ENCODE assay signal across 8 mouse cellular contexts in the genomic region with DNA sequence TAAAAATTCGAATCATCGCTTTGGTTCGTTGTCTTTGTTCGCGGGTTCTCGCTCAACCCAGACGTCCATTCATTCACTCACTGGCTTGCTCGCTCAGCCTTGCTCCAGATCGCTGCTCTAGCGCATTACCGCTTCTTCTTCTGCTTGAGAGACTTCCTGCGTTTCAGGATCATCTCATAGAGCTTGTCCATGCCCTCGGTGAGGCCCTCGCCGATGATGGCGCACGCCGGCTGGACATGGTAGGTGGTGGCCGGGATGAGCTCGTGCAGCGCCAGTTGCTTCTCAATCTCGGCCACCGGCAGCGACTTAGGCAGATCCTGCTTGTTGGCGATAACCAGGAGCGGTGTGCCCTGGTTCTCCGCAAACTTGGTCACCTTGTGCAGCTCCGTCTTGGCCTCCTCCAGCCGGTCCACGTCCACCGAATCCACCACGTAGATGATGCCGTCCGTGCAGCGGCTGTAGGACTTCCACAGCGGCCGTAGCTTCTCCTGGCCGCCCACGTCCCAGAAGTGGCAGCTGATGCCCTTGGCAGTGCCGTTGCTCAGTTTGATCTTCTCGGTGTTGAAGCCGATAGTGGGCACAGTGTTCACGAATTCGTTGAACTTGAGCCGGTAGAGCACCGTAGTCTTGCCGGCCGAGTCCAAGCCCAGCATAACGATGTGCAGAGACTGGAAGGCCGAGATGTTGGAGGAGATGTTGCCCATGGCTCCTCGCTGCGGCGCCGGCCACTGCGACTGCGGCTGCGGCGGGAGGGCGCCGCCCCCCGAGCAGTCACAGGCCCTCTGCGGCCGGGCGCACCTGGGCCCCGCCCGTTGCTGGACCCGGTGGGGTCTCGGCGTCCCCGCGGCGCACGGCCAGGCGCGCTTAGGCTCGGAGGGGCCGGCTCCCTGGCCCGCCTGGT. TPM values are rescaled to one million over a fixed set of nuclear protein-coding genes. Genes with fewer than 3 reads are reported as not detected.
A peak's percentile ranks its signal among the peaks of the same experiment; 100 is the strongest.
DNase-seq lines count a peak whose midpoint lies in the region; ATAC-seq and TF ChIP-seq lines count a peak whose summit lies in the region.

No protein-coding gene starts in this region.

- TF ChIP-seq CTCF in CH12.LX (conservative IDR thresholded peaks at IDR 0.05 in 1 of 2, IDR thresholded peaks at IDR 0.05 in 1 of 2; ENCODE audit: low read depth in 2 of 2, low read length in 2 of 2) = no peak
- no peak for TF ChIP-seq CTCF in embryonic fibroblast, embryonic 13.5 days (IDR thresholded peaks at IDR 0.05; ENCODE audit: borderline replicate concordance, insufficient read depth, low read length)

- H3K4me3 ChIP-seq in CH12.LX (replicated peaks in 1 of 3; ENCODE audit: low read depth in 2 of 3, low read length in 2 of 3, poor library complexity in 1 of 3) = peak overlapping the region; percentile 85 to 97 (median 88)
- peak overlapping the region; percentile 87 for H3K4me3 ChIP-seq in embryonic fibroblast, embryonic 13.5 days (ENCODE audit: insufficient read depth, low read length)

- H3K9ac ChIP-seq in CH12.LX (ENCODE audit: insufficient read depth, low read depth) = peak overlapping the region; percentile 84

- H3K4me1 ChIP-seq in CH12.LX (ENCODE audit: control insufficient read depth in 1 of 2, insufficient read depth in 2 of 2) = peaks cover 0 to 18% of the 10 kb centered on the region in 2 experiments; a peak in 2 of 4 replicates
- H3K4me1 ChIP-seq in embryonic fibroblast, embryonic 13.5 days (ENCODE audit: control insufficient read depth, insufficient read depth, low read length) = no peaks in the 10 kb centered on the region

- peaks cover 4 to 10% of the 10 kb centered on the region in 2 experiments for H3K36me3 ChIP-seq in CH12.LX (replicated peaks in 1 of 2; ENCODE audit: control insufficient read depth in 1 of 2, insufficient read depth in 1 of 2, low read length in 1 of 2)

- dilution Hi-C loops in CH12.LX (cut with MboI; ENCODE audit: extremely low pct_ligation_motif_present, extremely low pct_unique_long_range_greater_than_20kb, low sequenced_read_pairs) = no loop called here

- no peak for TF ChIP-seq POLR2A in CH12.LX (IDR thresholded peaks at IDR 0.05; ENCODE audit: low read depth, low read length)
- peak; percentile 69 for TF ChIP-seq POLR2A in embryonic fibroblast, embryonic 13.5 days (IDR thresholded peaks at IDR 0.05; ENCODE audit: low read depth, low read length)

- H3K27me3 ChIP-seq in CH12.LX (replicated peaks) = no peaks in the 10 kb centered on the region

- in situ Hi-C loops in CH12.LX (cut with MboI; ENCODE audit: low pct_ligation_motif_present, low pct_unique_long_range_greater_than_20kb, low sequenced_read_pairs) = loop anchor here (10.0 kb wide), 2 partner anchors 136 to 276 kb away; no protein-coding TSS in a partner anchor

- peaks cover 42% of the 10 kb centered on the region for H3K79me2 ChIP-seq in CH12.LX (replicated peaks; ENCODE audit: control insufficient read depth, extremely low read depth, insufficient read depth, poor library complexity, severe bottlenecking)

- peak; percentile 8 for ATAC-seq in megakaryocyte, adult 5-6 weeks (ENCODE audit: poor library complexity, severe bottlenecking)
- ATAC-seq in activated CD4-positive, CD25-positive, alpha-beta regulatory T cell, adult 4 months = no peak

- DNase-seq in CH12.LX (ENCODE audit: extremely low read depth) = no peak
- peak; percentile 51 for DNase-seq in adrenal gland, postnatal 25 days
- peak; percentile 39 for DNase-seq in heart, postnatal 4 days
- peak; percentile 25 to 34 for DNase-seq in layer of hippocampus, postnatal 25 days (ENCODE audit: extremely low spot score in 1 of 2, low spot score in 1 of 2)
- peak; percentile 74 for DNase-seq in right cerebral cortex, postnatal 25 days

- no peak overlapping the region for H3K4me2 ChIP-seq in CH12.LX (ENCODE audit: insufficient read depth, low read depth, poor library complexity, severe bottlenecking)

- H3K27ac ChIP-seq in CH12.LX (ENCODE audit: insufficient read depth, low read depth) = peak overlapping the region; percentile 94
- peak overlapping the region; percentile 62 for H3K27ac ChIP-seq in embryonic fibroblast, embryonic 13.5 days (ENCODE audit: insufficient read depth, low read length)

- H3K9me3 ChIP-seq in CH12.LX (replicated peaks; ENCODE audit: low read length) = peaks cover 45% of the 10 kb centered on the region

- no peak for TF ChIP-seq EP300 in CH12.LX (IDR thresholded peaks at IDR 0.05; ENCODE audit: low read length)

- no peak for TF ChIP-seq RAD21 in CH12.LX (IDR thresholded peaks at IDR 0.05; ENCODE audit: low read depth, low read length)

TF ChIP-seq in CH12.LX, 34 proteins besides CTCF, POLR2A, EP300 and RAD21:
- TF ChIP-seq E2F4 (IDR thresholded peaks at IDR 0.05; ENCODE audit: insufficient replicate concordance, low read depth, low read length) = no peak
- no peak for TF ChIP-seq IRF4 (IDR thresholded peaks at IDR 0.05; ENCODE audit: low read depth, low read length)
- peak; percentile 48; the same call in 1 of the 2 replicates for TF ChIP-seq CHD1 (IDR thresholded peaks at IDR 0.05; ENCODE audit: low read depth, low read length)
- 0 out of 2 replicates have a peak, but pooled peaks have one; percentile 3 for TF ChIP-seq SIN3A (IDR thresholded peaks at IDR 0.05; ENCODE audit: low read length)
- no peak for TF ChIP-seq SMC3 (IDR thresholded peaks at IDR 0.05; ENCODE audit: low read depth, low read length)
- no peak for TF ChIP-seq PAX5 (IDR thresholded peaks at IDR 0.05; ENCODE audit: low read length)
- TF ChIP-seq ZNF384 (IDR thresholded peaks at IDR 0.05; ENCODE audit: low read depth, low read length) = no peak
- TF ChIP-seq MEF2A (IDR thresholded peaks at IDR 0.05; ENCODE audit: borderline replicate concordance, low read depth, low read length) = no peak
- TF ChIP-seq KAT2A (IDR thresholded peaks at IDR 0.05; ENCODE audit: insufficient replicate concordance, low read length) = no peak
- no peak for TF ChIP-seq NELFE (IDR thresholded peaks at IDR 0.05; ENCODE audit: low read depth, low read length)
- TF ChIP-seq MAFK (IDR thresholded peaks at IDR 0.05; ENCODE audit: insufficient replicate concordance, low read length) = no peak
- TF ChIP-seq MAZ (IDR thresholded peaks at IDR 0.05; ENCODE audit: low read depth, low read length) = no peak

RNA-seq across cellular contexts. Expression of a gene that starts 0.8 kb away (rescaled TPM):
- total RNA-seq in CH12.LX (2012; rRNA removed) (32.2 and 33.9 TPM in 2 replicates), CH12.LX (2014; rRNA removed) (24.1 and 25.8 TPM in 2 replicates)
- 30.8 and 31.6 TPM in 2 replicates for polyA plus RNA-seq in CH12.LX (2012; ENCODE audit: insufficient read length, low read depth)
- total RNA-seq in adrenal gland, postnatal 25 days (2021) = 11.0 and 12.0 TPM in 2 replicates
- 36.4 and 60.3 TPM in 2 replicates for polyA plus RNA-seq in embryonic fibroblast, embryonic 13.5 days (2011; ENCODE audit: insufficient read length, low read depth, missing spikeins)
- total RNA-seq in heart, postnatal 4 days (2021) = 10 to 100 TPM; 33.0 to 34.9 TPM
- 10 to 100 TPM; 28.5 to 29.6 TPM for total RNA-seq in layer of hippocampus, postnatal 25 days (2021)
- 25.3 and 27.4 TPM in 2 replicates for total RNA-seq in megakaryocyte, adult 5-6 weeks (2015)
- 36.0 and 39.1 TPM in 2 replicates for total RNA-seq in megakaryocyte, adult 5-6 weeks (2017)
- polyA plus RNA-seq in activated CD4-positive, CD25-positive, alpha-beta regulatory T cell, adult 4 months (2017; shearing (Covaris generic)) = 10 to 100 TPM; 17.3 to 19.6 TPM
